Mouse (Mus musculus) lung, postnatal 14 days (tissue): Measurements from ENCODE around the gene Gm4340.
"Not testable (repeated sequence)": the region's sequence is repeated elsewhere in the genome, so short reads cannot be mapped to it uniquely, and the experiment has no call there.

Experiments
- DNase-seq: peaks from one replicate; pipeline ENCODE4 v3.0.0; 2021

The Gm4340 gene

DNA sequence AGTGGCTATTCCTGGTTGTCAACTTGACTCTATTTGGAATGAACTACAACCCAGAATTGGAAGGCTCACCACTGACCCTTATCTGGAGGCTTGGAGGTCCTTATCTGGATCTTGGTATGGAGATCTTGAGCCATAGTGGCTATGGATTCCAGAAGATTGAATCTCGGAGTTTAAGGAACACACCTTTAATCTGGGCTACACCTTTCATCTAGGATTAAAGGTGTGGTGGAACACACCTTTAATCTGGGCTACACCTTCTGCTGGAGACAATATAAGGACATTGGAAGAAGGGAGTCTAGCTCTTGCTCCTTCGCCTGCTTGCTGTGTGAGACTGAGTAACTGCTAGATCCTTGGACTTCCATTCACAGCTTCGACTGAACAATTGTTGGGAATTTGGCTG lies at the start of gene Gm4340:
TSS of gene Gm4340 (plus strand) at position 301 of the 400 bp plus-strand sequence.
- DNase-seq, result not testable (repeated sequence)

DNA sequence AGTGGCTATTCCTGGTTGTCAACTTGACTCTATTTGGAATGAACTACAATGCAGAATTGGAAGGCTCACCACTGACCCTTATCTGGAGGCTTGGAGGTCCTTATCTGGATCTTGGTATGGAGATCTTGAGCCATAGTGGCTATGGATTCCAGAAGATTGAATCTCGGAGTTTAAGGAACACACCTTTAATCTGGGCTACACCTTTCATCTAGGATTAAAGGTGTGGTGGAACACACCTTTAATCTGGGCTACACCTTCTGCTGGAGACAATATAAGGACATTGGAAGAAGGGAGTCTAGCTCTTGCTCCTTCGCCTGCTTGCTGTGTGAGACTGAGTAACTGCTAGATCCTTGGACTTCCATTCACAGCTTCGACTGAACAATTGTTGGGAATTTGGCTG lies 42.6 kb upstream of the Gm4340 start, which contains the start of gene Gm6763:
TSS of gene Gm6763 (plus strand) at position 301 of the 400 bp plus-strand sequence.
- DNase-seq, result not testable (repeated sequence)

DNA sequence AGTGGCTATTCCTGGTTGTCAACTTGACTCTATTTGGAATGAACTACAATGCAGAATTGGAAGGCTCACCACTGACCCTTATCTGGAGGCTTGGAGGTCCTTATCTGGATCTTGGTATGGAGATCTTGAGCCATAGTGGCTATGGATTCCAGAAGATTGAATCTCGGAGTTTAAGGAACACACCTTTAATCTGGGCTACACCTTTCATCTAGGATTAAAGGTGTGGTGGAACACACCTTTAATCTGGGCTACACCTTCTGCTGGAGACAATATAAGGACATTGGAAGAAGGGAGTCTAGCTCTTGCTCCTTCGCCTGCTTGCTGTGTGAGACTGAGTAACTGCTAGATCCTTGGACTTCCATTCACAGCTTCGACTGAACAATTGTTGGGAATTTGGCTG lies 34.1 kb upstream of the Gm4340 start, which contains the start of gene Gm8764:
TSS of gene Gm8764 (plus strand) at position 301 of the 400 bp plus-strand sequence.
- not testable (repeated sequence) for DNase-seq

DNA sequence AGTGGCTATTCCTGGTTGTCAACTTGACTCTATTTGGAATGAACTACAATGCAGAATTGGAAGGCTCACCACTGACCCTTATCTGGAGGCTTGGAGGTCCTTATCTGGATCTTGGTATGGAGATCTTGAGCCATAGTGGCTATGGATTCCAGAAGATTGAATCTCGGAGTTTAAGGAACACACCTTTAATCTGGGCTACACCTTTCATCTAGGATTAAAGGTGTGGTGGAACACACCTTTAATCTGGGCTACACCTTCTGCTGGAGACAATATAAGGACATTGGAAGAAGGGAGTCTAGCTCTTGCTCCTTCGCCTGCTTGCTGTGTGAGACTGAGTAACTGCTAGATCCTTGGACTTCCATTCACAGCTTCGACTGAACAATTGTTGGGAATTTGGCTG lies 25.6 kb upstream of the Gm4340 start, which contains the start of gene Gm21304:
TSS of gene Gm21304 (plus strand) at position 301 of the 400 bp plus-strand sequence.
- not testable (repeated sequence) for DNase-seq

DNA sequence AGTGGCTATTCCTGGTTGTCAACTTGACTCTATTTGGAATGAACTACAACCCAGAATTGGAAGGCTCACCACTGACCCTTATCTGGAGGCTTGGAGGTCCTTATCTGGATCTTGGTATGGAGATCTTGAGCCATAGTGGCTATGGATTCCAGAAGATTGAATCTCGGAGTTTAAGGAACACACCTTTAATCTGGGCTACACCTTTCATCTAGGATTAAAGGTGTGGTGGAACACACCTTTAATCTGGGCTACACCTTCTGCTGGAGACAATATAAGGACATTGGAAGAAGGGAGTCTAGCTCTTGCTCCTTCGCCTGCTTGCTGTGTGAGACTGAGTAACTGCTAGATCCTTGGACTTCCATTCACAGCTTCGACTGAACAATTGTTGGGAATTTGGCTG lies 17.1 kb upstream of the Gm4340 start, which contains the start of gene Gm21312:
TSS of gene Gm21312 (plus strand) at position 301 of the 400 bp plus-strand sequence.
- DNase-seq, result not testable (repeated sequence)

DNA sequence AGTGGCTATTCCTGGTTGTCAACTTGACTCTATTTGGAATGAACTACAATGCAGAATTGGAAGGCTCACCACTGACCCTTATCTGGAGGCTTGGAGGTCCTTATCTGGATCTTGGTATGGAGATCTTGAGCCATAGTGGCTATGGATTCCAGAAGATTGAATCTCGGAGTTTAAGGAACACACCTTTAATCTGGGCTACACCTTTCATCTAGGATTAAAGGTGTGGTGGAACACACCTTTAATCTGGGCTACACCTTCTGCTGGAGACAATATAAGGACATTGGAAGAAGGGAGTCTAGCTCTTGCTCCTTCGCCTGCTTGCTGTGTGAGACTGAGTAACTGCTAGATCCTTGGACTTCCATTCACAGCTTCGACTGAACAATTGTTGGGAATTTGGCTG lies 8.6 kb upstream of the Gm4340 start, which contains the start of gene Gm20765:
TSS of gene Gm20765 (plus strand) at position 301 of the 400 bp plus-strand sequence.
- not testable (repeated sequence) for DNase-seq

DNA sequence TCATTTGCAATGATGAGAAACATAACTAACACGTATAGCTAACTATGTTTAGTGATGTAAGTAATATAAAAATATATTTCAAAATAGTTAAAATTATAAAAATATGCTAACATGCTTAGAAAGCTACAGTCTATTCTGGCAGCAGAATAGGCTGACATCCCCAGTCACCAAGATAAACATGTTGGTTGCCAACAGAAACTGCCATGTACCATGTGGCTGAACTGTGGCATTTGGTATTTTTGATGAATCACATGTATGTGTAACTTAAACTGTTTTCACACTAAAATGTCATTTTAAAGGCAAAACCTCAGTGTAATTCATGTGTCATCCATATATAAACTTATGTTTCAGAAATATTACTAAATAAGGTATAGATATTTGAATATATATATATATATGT lies 15.8 kb downstream of the Gm4340 start:
- no peak for DNase-seq

DNA sequence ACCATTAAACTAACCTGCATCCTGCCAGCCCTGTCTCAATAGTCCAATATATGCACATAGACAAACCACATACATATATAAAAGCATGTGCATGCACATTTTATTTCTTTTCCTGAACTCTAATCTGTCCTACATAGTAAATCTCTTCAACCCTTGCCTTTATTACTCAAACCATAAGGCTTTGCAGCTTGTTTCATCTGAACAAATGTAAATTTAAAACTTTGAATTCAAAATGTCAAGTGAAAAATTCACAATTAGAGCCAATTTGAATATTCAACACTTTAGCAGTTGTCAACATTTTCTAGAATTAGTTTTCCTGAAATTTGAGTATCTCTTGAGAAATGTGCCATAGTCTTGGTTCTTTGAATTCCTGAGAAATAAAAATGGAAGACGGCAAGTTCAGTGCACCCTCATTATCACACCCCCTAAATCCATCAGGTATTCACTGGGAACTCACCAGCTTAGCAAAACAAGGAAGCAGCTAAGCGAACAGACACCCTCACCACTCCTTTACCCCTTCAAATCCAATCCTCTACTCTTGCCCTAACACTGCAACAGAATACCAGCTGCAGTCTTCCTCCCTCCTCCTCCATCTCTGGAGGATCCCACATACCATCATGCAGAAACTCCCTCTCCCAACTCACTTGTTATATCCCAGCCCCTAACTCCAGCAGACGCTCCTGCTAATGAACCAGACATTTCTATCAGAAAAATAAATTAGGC lies 16.6 kb downstream of the Gm4340 start:
- no peak for DNase-seq

DNA sequence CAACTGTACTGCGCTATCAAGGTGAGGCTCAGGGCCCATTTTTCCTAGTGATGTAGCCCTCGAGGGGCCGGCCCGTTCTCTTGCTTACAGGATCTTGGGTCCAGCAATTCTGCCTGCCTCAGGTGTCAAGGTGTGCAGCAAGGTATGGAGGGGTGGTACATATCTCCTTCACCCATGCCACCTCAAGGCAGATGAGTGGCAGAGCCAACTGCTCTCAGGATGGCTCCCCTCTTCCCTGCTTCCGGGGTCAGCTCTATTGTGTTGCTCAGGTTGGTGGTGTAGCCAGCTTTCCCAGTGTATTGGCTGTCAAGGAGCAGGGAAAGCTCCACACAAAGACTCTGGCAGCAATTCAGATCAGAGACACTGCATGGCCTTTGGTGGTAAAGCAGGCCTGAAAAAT lies 20.7 kb downstream of the Gm4340 start:
- no peak for DNase-seq

DNA sequence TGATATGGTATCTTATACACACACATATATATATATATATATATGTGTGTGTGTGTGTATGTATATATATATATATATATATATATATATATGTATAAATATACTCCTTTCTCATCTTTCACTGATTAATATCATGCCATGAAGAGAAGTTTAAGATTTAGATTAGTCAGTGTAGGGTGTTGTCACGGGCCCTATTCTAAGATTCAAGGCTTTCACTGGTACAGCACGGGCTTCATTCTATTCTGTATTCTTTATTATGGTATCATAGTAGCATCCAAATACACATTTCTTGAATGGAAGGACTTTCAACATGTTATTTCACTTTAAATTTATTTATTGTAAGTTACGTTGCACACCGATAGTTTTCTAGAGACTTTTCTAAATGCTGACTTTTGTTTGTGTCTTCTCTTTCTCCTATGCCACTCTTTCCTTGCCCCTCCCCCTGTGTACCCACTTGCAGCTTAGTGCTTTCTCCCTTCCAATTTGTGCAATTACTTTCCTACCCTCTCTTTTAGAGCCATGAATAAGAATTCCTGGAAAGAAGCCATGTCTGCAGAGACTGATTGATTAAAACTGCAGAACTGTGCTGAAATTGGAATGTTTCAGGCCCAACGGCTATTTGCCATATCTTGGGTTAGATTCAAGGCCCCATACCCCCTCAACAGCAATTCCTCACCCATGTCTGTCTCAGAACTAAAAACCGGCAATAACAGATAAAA lies 26.6 kb downstream of the Gm4340 start:
- DNase-seq, result no peak
